Mouse (Mus musculus) thymus, adult 2 months (tissue): Measurements from ENCODE around the gene Nrsn2.

ENCODE experiments used
- CTCF ChIP-seq: fragments of 200-500 bp; IDR thresholded peaks from 2 replicates; pipeline ENCODE4 v1.5.1; 2012; ENCODE audit warnings: mild to moderate bottlenecking, control low read depth, low read length, moderate library complexity, borderline replicate concordance; ENCODE audit not compliant: control insufficient read depth, poor library complexity, insufficient read depth; ENCODE audit errors: extremely low read depth
- POLR2A ChIP-seq: fragments of 200-500 bp; IDR thresholded peaks from 2 replicates; pipeline ENCODE4 v1.6.1; 2012; ENCODE audit warnings: mild to moderate bottlenecking, low read length, control low read depth, moderate library complexity; ENCODE audit not compliant: control insufficient read depth, poor library complexity, insufficient read depth; ENCODE audit errors: extremely low read depth

- TF ChIP-seq CTCF: no peak
- TF ChIP-seq POLR2A: no peak
Observed at GRCm38 (mm10) chr2:152349842-152350540, 26.4 kb downstream of the Nrsn2 start.
